Mouse (Mus musculus) lung, embryonic 14.5 days (tissue): ENCODE data around the gene Inpp5d. TPM values are rescaled to one million over a fixed set of nuclear protein-coding genes. Genes with fewer than 3 reads are reported as not detected.

ENCODE experiments used
- ATAC-seq: fragments of 200-750 bp; cut with Nextera tagmentation; 2 replicates; pipeline ENCODE4 v1.8.0; 2017; ENCODE audit warnings: mild to moderate bottlenecking, moderate TSS enrichment, moderate library complexity; ENCODE audit not compliant: insufficient read depth
- DNase-seq: peaks from one replicate; pipeline ENCODE4 v3.0.0-alpha.2; 2015
- H3K27ac ChIP-seq: fragments of 300-500 bp; sonication (generic); 2 replicates; pipeline ENCODE4 v1.5.1; 2014; ENCODE audit warnings: low read depth, mild to moderate bottlenecking, moderate library complexity
- H3K27me3 ChIP-seq: fragments of 300-500 bp; sonication (generic); 2 replicates; pipeline ENCODE4 v1.6.1; 2014; ENCODE audit warnings: low read length, control low read depth; ENCODE audit not compliant: insufficient read depth
- H3K36me3 ChIP-seq: fragments of 300-500 bp; sonication (generic); 2 replicates; pipeline ENCODE4 v1.6.1; 2014; ENCODE audit warnings: control low read depth; ENCODE audit not compliant: insufficient read depth
- H3K4me1 ChIP-seq: fragments of 300-500 bp; sonication (generic); 2 replicates; pipeline ENCODE4 v1.6.1; 2014; ENCODE audit warnings: antibody characterized with exemption, control low read depth; ENCODE audit not compliant: insufficient read depth
- H3K4me2 ChIP-seq: fragments of 300-500 bp; sonication (generic); 2 replicates; pipeline ENCODE4 v1.6.1; 2014; ENCODE audit warnings: mild to moderate bottlenecking
- H3K4me3 ChIP-seq: fragments of 300-500 bp; sonication (generic); 2 replicates; pipeline ENCODE4 v1.5.1; 2014; ENCODE audit warnings: low read depth, low read length
- H3K9ac ChIP-seq: fragments of 300-500 bp; sonication (generic); 2 replicates; pipeline ENCODE4 v1.6.1; 2014
- H3K9me3 ChIP-seq: fragments of 300-500 bp; sonication (generic); 2 replicates; pipeline ENCODE4 v1.6.1; 2016; ENCODE audit warnings: low read depth, low read length, control low read depth
- CTCF ChIP-seq: IDR thresholded peaks from 2 replicates; pipeline ENCODE4 v1.5.1; 2016; ENCODE audit warnings: antibody characterized with exemption, low read depth
- WGBS: fragments of 180-500 bp; shearing (Covaris S2); extraction: QIAGEN DNeasy Blood & Tissue Kit; methylation state at CpG from one replicate; pipeline ENCODE4 v1.1.7; 2014; 5-methylcytosine and 5-hydroxymethylcytosine counted together
- polyA plus RNA-seq: library from polyadenylated mRNA; unstranded; fragments of >200 nt; fragmentation: Nextera tagmentation; extraction: Ambion mirVana; gene quantifications from 2 replicates; pipeline ENCODE4 v1.2.1, GENCODE M21; 2014

Inpp5d gene
- polyA plus RNA-seq, 1 experiment from 2014 or later, result 11.2 TPM

GRCm38 (mm10) chr1:87645748-87646147 lies 25.6 kb downstream of the Inpp5d start:
- 66% methylated on average over 6 of the region's 6 CpGs for WGBS
- H3K4me3 ChIP-seq, result no peak overlapping the region
- no peak for TF ChIP-seq CTCF
- H3K4me1 ChIP-seq, result 0 out of 2 replicates have a peak, but pooled peaks cover 3% of the 10 kb centered on the region
- no peak for DNase-seq
- no peak overlapping the region for H3K4me2 ChIP-seq
- no peak overlapping the region for H3K27ac ChIP-seq
- H3K27me3 ChIP-seq, result no peaks in the 10 kb centered on the region
- H3K36me3 ChIP-seq, result no peaks in the 10 kb centered on the region
- H3K9me3 ChIP-seq, result no peaks in the 10 kb centered on the region
- no peak for ATAC-seq
- H3K9ac ChIP-seq, result no peak overlapping the region

- DNase-seq, result no peak
- ATAC-seq, result no peak
- 0 out of 2 replicates have a peak, but pooled peaks cover 3% of the 10 kb centered on the region for H3K4me1 ChIP-seq
- no peaks in the 10 kb centered on the region for H3K27me3 ChIP-seq
- H3K4me2 ChIP-seq, result no peak overlapping the region
- no peak overlapping the region for H3K27ac ChIP-seq
- H3K9me3 ChIP-seq, result no peaks in the 10 kb centered on the region
- no peaks in the 10 kb centered on the region for H3K36me3 ChIP-seq
- H3K4me3 ChIP-seq, result no peak overlapping the region
- H3K9ac ChIP-seq, result no peak overlapping the region
- 85% methylated on average over 1 of the region's 1 CpGs for WGBS
- no peak for TF ChIP-seq CTCF
Observed at GRCm38 (mm10) chr1:87647820-87648219, 27.7 kb downstream of the Inpp5d start.

GRCm38 (mm10) chr1:87648657-87649056 lies 28.5 kb downstream of the Inpp5d start:
- no peak for TF ChIP-seq CTCF
- 46% methylated on average over 7 of the region's 7 CpGs for WGBS
- Histone ChIP-seq H3K4me2 (no peak overlapping the region), H3K4me3 (no peak overlapping the region), H3K9ac (no peak overlapping the region), H3K36me3 (no peaks in the 10 kb centered on the region), H3K4me1 (0 out of 2 replicates have a peak, but pooled peaks cover 3% of the 10 kb centered on the region), H3K9me3 (no peaks in the 10 kb centered on the region), H3K27ac (no peak overlapping the region), H3K27me3 (no peaks in the 10 kb centered on the region)
- no peak for DNase-seq
- no peak for ATAC-seq

GRCm38 (mm10) chr1:87649219-87649805 lies 29.2 kb downstream of the Inpp5d start:
- no peak overlapping the region for H3K9ac ChIP-seq
- H3K27me3 ChIP-seq, result no peaks in the 10 kb centered on the region
- H3K27ac ChIP-seq, result no peak overlapping the region
- 0 out of 2 replicates have a peak, but pooled peaks cover 3% of the 10 kb centered on the region for H3K4me1 ChIP-seq
- H3K4me2 ChIP-seq, result no peak overlapping the region
- no peaks in the 10 kb centered on the region for H3K9me3 ChIP-seq
- no peak for TF ChIP-seq CTCF
- WGBS, result 41% methylated on average over 4 of the region's 4 CpGs
- H3K36me3 ChIP-seq, result no peaks in the 10 kb centered on the region
- no peak overlapping the region for H3K4me3 ChIP-seq
- no peak for ATAC-seq
- no peak for DNase-seq

GRCm38 (mm10) chr1:87649958-87650474 lies 29.9 kb downstream of the Inpp5d start:
- H3K9ac ChIP-seq, result no peak overlapping the region; the same call in 1 of the 2 replicates
- no peak for TF ChIP-seq CTCF
- H3K36me3 ChIP-seq, result no peaks in the 10 kb centered on the region
- no peaks in the 10 kb centered on the region for H3K9me3 ChIP-seq
- DNase-seq (no peak), ATAC-seq (no peak)
- 0 out of 2 replicates have a peak, but pooled peaks cover 3% of the 10 kb centered on the region for H3K4me1 ChIP-seq
- no peak overlapping the region for H3K4me2 ChIP-seq
- H3K27ac ChIP-seq, result no peak overlapping the region
- WGBS, result 84% methylated on average over 8 of the region's 8 CpGs
- H3K4me3 ChIP-seq, result no peak overlapping the region
- H3K27me3 ChIP-seq, result no peaks in the 10 kb centered on the region

GRCm38 (mm10) chr1:87650611-87651079 lies 30.5 kb downstream of the Inpp5d start:
- 0 out of 2 replicates have a peak, but pooled peaks cover 3% of the 10 kb centered on the region for H3K4me1 ChIP-seq
- no peaks in the 10 kb centered on the region for H3K9me3 ChIP-seq
- no peak for TF ChIP-seq CTCF
- H3K4me2 ChIP-seq, result no peak overlapping the region
- H3K36me3 ChIP-seq, result no peaks in the 10 kb centered on the region
- H3K9ac ChIP-seq, result no peak overlapping the region
- ATAC-seq (no peak), DNase-seq (peak; percentile 11)
- 61% methylated on average over 8 of the region's 8 CpGs for WGBS
- H3K27me3 ChIP-seq, result no peaks in the 10 kb centered on the region
- no peak overlapping the region for H3K4me3 ChIP-seq
- no peak overlapping the region for H3K27ac ChIP-seq

- ATAC-seq, result no peak
- 88% methylated on average over 1 of the region's 1 CpGs for WGBS
Observed at GRCm38 (mm10) chr1:87651436-87651835, 31.3 kb downstream of the Inpp5d start.

More at GRCm38 (mm10) chr1:87651436-87651835, 31.3 kb downstream of the Inpp5d start:
- Histone ChIP-seq H3K36me3 (no peaks in the 10 kb centered on the region), H3K4me2 (no peak overlapping the region), H3K9me3 (no peaks in the 10 kb centered on the region), H3K4me1 (0 out of 2 replicates have a peak, but pooled peaks cover 3% of the 10 kb centered on the region), H3K27ac (no peak overlapping the region), H3K27me3 (no peaks in the 10 kb centered on the region), H3K4me3 (no peak overlapping the region), H3K9ac (no peak overlapping the region)
- no peak for DNase-seq
- TF ChIP-seq CTCF, result no peak
